Mouse (Mus musculus) liver, embryonic 14.5 days (tissue): ENCODE measurements around the gene Tes3-ps. TPM values are rescaled to one million over a fixed set of nuclear protein-coding genes. Genes with fewer than 3 reads are reported as not detected.

Experiments used
- ATAC-seq: fragments of 200-750 bp; cut with Nextera tagmentation; 2 replicates; pipeline ENCODE4 v1.8.0; 2017; ENCODE audit warnings: moderate number of reproducible peaks, mild to moderate bottlenecking, moderate library complexity; ENCODE audit not compliant: insufficient read depth
- DNase-seq, 3 experiments: peaks; one replicate each; pipeline ENCODE4 v3.0.0-alpha.2; 2012 to 2013; ENCODE audit warnings: low read depth in 3 of 3, low spot score in 3 of 3
- H3K27ac ChIP-seq: fragments of 300-500 bp; sonication (generic); 2 replicates; pipeline ENCODE4 v1.5.1; 2014; ENCODE audit warnings: moderate library complexity, mild to moderate bottlenecking, control low read depth, inconsistent platforms
- H3K27me3 ChIP-seq: fragments of 300-500 bp; sonication (generic); 2 replicates; pipeline ENCODE4 v1.6.1; 2014; ENCODE audit warnings: mild to moderate bottlenecking, low read length, moderate library complexity; ENCODE audit not compliant: control insufficient read depth, insufficient read depth
- H3K36me3 ChIP-seq: fragments of 300-500 bp; sonication (generic); replicated peaks from 2 replicates; pipeline ENCODE4 v1.6.1; 2014; ENCODE audit warnings: low read depth; ENCODE audit not compliant: control insufficient read depth, insufficient read depth
- H3K4me1 ChIP-seq, 2 experiments: fragments of 200-500 bp in 1 of 2; fragments of 300-500 bp in 1 of 2; sonication (generic) in 1 of 2; replicated peaks; 2 replicates each; pipeline ENCODE4 v1.6.1; 2012 to 2014; ENCODE audit warnings: antibody characterized with exemption in 1 of 2, inconsistent platforms in 1 of 2, low read length in 1 of 2; ENCODE audit not compliant: control insufficient read depth in 2 of 2, insufficient read depth in 2 of 2
- H3K4me2 ChIP-seq: fragments of 300-500 bp; sonication (generic); 2 replicates; pipeline ENCODE4 v1.6.1; 2014; ENCODE audit warnings: low read depth, mild to moderate bottlenecking, control low read depth, moderate library complexity
- H3K4me3 ChIP-seq, 2 experiments: fragments of 200-500 bp in 1 of 2; fragments of 300-500 bp in 1 of 2; sonication (generic) in 1 of 2; 2 replicates each; pipeline ENCODE4 v1.5.1; 2012 to 2014; ENCODE audit warnings: low read depth in 2 of 2, low read length in 2 of 2, mild to moderate bottlenecking in 2 of 2, control low read depth in 1 of 2, inconsistent platforms in 1 of 2, moderate library complexity in 1 of 2; ENCODE audit not compliant: insufficient read depth in 1 of 2
- H3K9ac ChIP-seq: fragments of 300-500 bp; sonication (generic); replicated peaks from 2 replicates; pipeline ENCODE4 v1.6.1; 2014; ENCODE audit warnings: mild to moderate bottlenecking, control low read depth, moderate library complexity
- H3K9me3 ChIP-seq: fragments of 300-500 bp; sonication (generic); 2 replicates; pipeline ENCODE4 v1.6.1; 2016; ENCODE audit warnings: low read length, mixed read lengths; ENCODE audit not compliant: control insufficient read depth
- CTCF ChIP-seq: IDR thresholded peaks from 2 replicates; pipeline ENCODE4 v1.5.1; 2016; ENCODE audit warnings: antibody characterized with exemption, low read depth, control low read depth
- EP300 ChIP-seq: IDR thresholded peaks from 2 replicates; pipeline ENCODE4 v1.6.1; 2016; ENCODE audit warnings: antibody characterized with exemption, low read depth
- WGBS: fragments of 180-500 bp; shearing (Covaris S2); extraction: QIAGEN DNeasy Blood & Tissue Kit; methylation state at CpG from one replicate; pipeline ENCODE4 v1.1.7; 2014; ENCODE audit not compliant: insufficient replicate concordance; 5-methylcytosine and 5-hydroxymethylcytosine counted together
- polyA plus RNA-seq, 2 experiments: library from polyadenylated mRNA; depleted of rRNA in 1 of 2; stranded (reverse) in 1 of 2; unstranded in 1 of 2; fragments of >200 nt; fragmentation: Nextera tagmentation in 1 of 2; extraction: Ambion mirVana in 1 of 2; gene quantifications; 2 replicates each; pipeline versions ENCODE4 v1.2.1 to v1.2.3; 2012 to 2014

The Tes3-ps gene
- polyA plus RNA-seq, 2 experiments: 0.13 to 0.44 TPM

DNA sequence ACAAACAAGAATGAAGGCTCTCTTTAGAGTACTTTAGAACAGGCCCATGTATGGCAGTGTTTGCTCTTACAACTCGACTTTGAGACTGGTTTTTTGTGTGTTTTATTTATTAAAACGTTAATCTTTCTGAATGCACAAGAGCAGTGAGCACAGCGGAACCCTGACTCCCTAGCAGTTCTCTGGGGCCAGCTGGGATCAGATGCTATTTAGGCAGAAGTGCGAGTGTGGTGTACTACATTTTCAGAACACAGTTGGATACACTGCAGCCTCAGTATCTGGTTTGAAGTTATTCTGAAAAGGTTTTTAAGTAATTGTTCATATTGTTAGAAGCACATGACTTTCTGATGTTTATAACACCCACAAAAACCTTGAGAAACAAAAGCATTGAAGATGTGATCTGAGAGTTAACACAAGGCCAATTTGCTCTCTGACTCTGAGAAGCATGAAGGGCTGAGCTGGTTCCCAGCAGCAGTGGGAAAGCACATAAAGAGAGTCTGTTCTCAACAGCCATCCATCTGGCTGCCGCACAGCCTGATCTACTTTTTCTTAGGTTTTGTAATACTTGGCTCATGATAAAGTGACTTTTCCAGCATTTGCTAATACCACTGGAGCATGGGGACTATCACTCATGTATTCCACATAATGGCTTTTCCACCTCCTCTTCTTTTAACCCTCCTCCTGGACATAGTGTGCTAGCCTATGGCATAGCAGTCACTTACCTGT is 32.3 kb upstream of the Tes3-ps start:
- DNase-seq (no peak), ATAC-seq (no peak)
- peaks cover 18% of the 10 kb centered on the region for H3K36me3 ChIP-seq
- TF ChIP-seq CTCF (no peak), EP300 (no peak)
- H3K27me3 ChIP-seq: no peaks in the 10 kb centered on the region
- no peaks in the 10 kb centered on the region for H3K9me3 ChIP-seq
- 74% methylated on average over 5 of the region's 5 CpGs for WGBS
- H3K4me3 ChIP-seq: no peak overlapping the region
- H3K4me1 ChIP-seq: no peaks in the 10 kb centered on the region; a peak in 1 of 4 replicates
- H3K27ac ChIP-seq: no peak overlapping the region
- no peak overlapping the region for H3K9ac ChIP-seq
- no peak overlapping the region for H3K4me2 ChIP-seq

DNA sequence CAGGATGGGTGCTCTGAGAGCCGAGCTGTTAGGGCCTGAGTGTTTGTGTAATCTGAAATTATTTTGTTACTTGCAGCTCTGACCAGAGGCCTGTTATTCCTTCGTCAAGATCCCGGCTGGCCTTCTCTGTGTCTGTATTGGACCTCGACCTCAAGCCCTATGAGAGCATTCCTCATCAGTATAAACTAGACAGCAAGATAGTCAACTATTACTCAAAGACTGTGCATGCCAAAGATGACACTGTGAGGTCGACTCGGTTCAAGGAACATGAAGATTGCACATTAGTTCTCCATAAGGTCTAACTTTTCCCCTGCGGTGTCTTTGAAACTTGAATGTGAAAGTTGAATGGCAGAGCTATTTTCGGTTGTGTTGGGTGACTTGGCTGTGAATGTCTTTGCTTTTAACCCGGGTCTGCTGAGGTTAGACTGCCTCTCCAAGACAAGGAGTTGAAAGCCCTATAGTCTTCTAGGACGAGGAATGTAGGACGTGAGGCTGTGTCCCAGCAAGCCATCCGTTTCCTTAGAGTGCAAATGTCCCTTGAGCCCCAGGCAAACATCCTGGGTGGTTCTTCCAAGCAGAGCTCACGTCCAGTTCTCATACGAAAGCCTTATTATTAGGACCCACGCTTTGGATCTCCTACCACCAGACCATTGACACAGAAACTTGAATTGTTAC is 31.5 kb upstream of the Tes3-ps start:
- TF ChIP-seq CTCF: no peak
- no peak for TF ChIP-seq EP300
- no peak for ATAC-seq
- Histone ChIP-seq H3K27ac (no peak overlapping the region), H3K4me3 (no peak overlapping the region), H3K9me3 (no peaks in the 10 kb centered on the region), H3K27me3 (no peaks in the 10 kb centered on the region), H3K36me3 (peaks cover 18% of the 10 kb centered on the region), H3K4me1 (no peaks in the 10 kb centered on the region; a peak in 1 of 4 replicates), H3K4me2 (no peak overlapping the region), H3K9ac (no peak overlapping the region)
- 77% methylated on average over 15 of the region's 15 CpGs for WGBS
- no peak for DNase-seq

- H3K4me2 ChIP-seq: no peak overlapping the region
- no peak for TF ChIP-seq EP300
- no peak for TF ChIP-seq CTCF
- no peaks in the 10 kb centered on the region for H3K27me3 ChIP-seq
- 88% methylated on average over 2 of the region's 2 CpGs for WGBS
- no peaks in the 10 kb centered on the region for H3K9me3 ChIP-seq
- no peak for ATAC-seq
- no peak overlapping the region for H3K4me3 ChIP-seq
- no peak for DNase-seq
- H3K9ac ChIP-seq: no peak overlapping the region
- no peak overlapping the region for H3K27ac ChIP-seq
- H3K4me1 ChIP-seq: no peaks in the 10 kb centered on the region; a peak in 1 of 4 replicates
- H3K36me3 ChIP-seq: peaks cover 18% of the 10 kb centered on the region
Measured at GRCm38 (mm10) chr13:49462921-49463320, 30.2 kb upstream of the Tes3-ps start.

GRCm38 (mm10) chr13:49465875-49466274 is 27.2 kb upstream of the Tes3-ps start:
- Histone ChIP-seq H3K4me1 (no peaks in the 10 kb centered on the region; a peak in 1 of 4 replicates), H3K27ac (no peak overlapping the region), H3K4me2 (no peak overlapping the region), H3K4me3 (no peak overlapping the region), H3K9me3 (no peaks in the 10 kb centered on the region), H3K27me3 (no peaks in the 10 kb centered on the region), H3K36me3 (peaks cover 15% of the 10 kb centered on the region), H3K9ac (no peak overlapping the region)
- 43% methylated on average over 4 of the region's 4 CpGs for WGBS
- TF ChIP-seq EP300 (no peak), CTCF (no peak)
- DNase-seq (peak in 1 of 3 experiments; percentile 6), ATAC-seq (peak; percentile 65; the same call in 1 of the 2 replicates)

- no peak for TF ChIP-seq CTCF
- TF ChIP-seq EP300: no peak
- ATAC-seq (no peak), DNase-seq (no peak)
- Histone ChIP-seq H3K27ac (no peak overlapping the region), H3K4me2 (no peak overlapping the region), H3K27me3 (no peaks in the 10 kb centered on the region), H3K9me3 (no peaks in the 10 kb centered on the region), H3K9ac (no peak overlapping the region), H3K4me3 (no peak overlapping the region), H3K36me3 (peaks cover 11% of the 10 kb centered on the region), H3K4me1 (peaks cover 0 to 1% of the 10 kb centered on the region in 2 experiments; a peak in 2 of 4 replicates)
- WGBS: 73% methylated on average over 11 of the region's 11 CpGs
Measured at GRCm38 (mm10) chr13:49466393-49467075, 26.6 kb upstream of the Tes3-ps start.
